Mouse (Mus musculus) bone marrow, adult 2 months (tissue): ENCODE measurements around the gene Faf1. TPM values are rescaled to one million over a fixed set of nuclear protein-coding genes. Genes with fewer than 3 reads are reported as not detected.

Source experiments
- H3K27ac ChIP-seq: fragments of 200-500 bp; 2 replicates; pipeline ENCODE4 v1.5.1; 2012; ENCODE audit warnings: low read depth, mild to moderate bottlenecking, control low read depth, inconsistent platforms, low read length; ENCODE audit not compliant: control insufficient read depth, poor library complexity, insufficient read depth
- H3K4me1 ChIP-seq: fragments of 200-500 bp; 2 replicates; pipeline ENCODE4 v1.6.1; 2011; ENCODE audit warnings: low read length; ENCODE audit not compliant: control insufficient read depth, insufficient read depth
- H3K4me3 ChIP-seq: fragments of 200-500 bp; replicated peaks from 2 replicates; pipeline ENCODE3; 2011; ENCODE audit warnings: mild to moderate bottlenecking, low read depth, low read length, control low read depth; ENCODE audit not compliant: control insufficient read depth
- CTCF ChIP-seq: fragments of 200-500 bp; IDR thresholded peaks from 2 replicates; pipeline ENCODE4 v1.5.1; 2011; ENCODE audit warnings: low read length, control low read depth; ENCODE audit not compliant: control insufficient read depth, insufficient read depth
- POLR2A ChIP-seq: fragments of 200-500 bp; IDR thresholded peaks from 2 replicates; pipeline ENCODE4 v1.6.1; 2011; ENCODE audit warnings: low read depth, mild to moderate bottlenecking, control low read depth, low read length, borderline replicate concordance; ENCODE audit not compliant: control insufficient read depth
- WGBS: fragments of 180-500 bp; shearing (Covaris S2); methylation state at CpG from one replicate; pipeline ENCODE4 v1.1.7; 2018; 5-methylcytosine and 5-hydroxymethylcytosine counted together
- polyA plus RNA-seq: library from polyadenylated mRNA; stranded (reverse); fragments of >200 nt; gene quantifications from 2 replicates; pipeline ENCODE4 v1.2.4, GENCODE M21; 2011; ENCODE audit warnings: low replicate concordance; ENCODE audit not compliant: missing spikeins, insufficient read depth, insufficient read length

The Faf1 gene
- polyA plus RNA-seq, 1 experiment, result 22.5 TPM

DNA sequence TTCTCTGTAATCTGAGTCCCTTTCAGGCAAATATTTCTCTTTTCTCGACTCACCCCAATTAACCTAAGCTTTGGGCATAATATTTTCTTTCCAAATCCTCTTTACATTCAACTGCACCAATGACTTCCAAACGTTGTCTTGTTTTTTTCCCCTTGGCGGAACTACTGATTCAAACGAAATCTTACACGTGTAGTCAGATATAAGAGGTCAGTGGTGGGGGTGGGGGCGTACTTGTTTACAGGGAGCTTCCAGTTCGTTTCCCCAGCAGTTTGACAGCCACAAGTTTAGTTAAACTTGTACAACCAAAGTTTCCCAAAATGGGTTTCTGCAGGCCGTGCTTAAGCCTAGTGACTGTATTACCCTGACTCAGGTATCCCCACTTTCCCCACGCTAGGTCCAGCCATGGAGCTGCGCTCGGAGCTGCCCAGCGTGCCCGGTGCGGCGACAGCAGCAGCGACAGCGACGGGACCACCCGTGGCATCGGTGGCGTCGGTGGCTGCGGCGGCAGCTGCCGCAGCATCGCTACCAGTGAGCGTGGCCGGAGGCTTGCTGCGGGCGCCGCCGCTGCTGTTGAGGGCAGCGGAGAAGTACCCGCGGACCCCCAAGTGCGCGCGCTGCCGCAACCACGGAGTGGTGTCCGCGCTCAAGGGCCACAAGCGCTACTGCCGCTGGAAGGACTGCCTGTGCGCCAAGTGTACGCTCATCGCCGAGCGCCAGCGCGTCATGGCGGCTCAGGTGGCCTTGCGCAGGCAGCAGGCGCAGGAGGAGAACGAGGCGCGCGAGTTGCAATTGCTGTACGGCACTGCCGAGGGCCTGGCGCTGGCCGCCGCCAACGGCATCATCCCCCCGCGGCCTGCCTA lies 303.3 kb downstream of the Faf1 start:
- no peaks in the 10 kb centered on the region for H3K4me1 ChIP-seq
- no peak overlapping the region for H3K27ac ChIP-seq
- no peak overlapping the region for H3K4me3 ChIP-seq
- WGBS, result 4% methylated on average over 66 of the region's 66 CpGs
- TF ChIP-seq CTCF (no peak), POLR2A (no peak)

DNA sequence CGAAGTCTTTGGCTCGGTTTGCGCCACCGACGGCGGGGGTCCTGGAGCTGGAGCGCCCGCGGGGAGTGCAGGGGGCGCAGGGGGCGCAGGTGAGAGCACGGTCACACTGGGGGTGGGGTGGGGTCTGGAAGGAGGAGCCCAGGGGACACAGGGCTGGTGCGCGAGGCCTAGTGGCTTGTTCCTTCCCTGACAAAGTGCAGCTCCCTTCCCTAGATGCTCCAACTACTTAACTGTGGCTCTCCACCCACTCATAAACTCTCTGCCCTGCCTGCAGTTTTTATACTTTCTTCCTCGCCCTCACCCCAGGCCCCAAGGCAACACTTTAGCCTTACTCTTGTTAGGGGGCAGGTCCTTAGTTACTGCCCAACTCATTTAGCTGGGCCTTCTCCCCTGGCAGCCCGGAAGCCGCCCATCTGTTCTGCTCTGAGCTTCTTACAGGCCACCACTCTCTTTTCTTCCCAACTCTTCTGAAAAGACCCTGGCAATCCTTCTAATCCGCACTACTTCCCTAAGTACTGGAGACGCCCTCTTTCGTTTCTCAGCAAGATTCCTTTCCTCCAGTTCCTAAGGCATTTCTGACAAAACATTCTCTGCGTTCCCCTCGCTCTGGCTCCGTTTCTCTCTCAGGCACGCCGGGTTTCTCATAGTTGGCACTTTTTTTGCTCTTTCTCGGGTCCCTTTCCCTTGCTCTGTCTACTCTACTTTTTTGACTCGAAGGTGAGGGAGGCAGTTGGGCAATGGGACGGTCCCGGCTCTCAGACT lies 304.1 kb downstream of the Faf1 start:
- WGBS, result 10% methylated on average over 29 of the region's 29 CpGs
- no peaks in the 10 kb centered on the region for H3K4me1 ChIP-seq
- no peak overlapping the region for H3K27ac ChIP-seq
- TF ChIP-seq CTCF (no peak), POLR2A (no peak)
- H3K4me3 ChIP-seq, result no peak overlapping the region

DNA sequence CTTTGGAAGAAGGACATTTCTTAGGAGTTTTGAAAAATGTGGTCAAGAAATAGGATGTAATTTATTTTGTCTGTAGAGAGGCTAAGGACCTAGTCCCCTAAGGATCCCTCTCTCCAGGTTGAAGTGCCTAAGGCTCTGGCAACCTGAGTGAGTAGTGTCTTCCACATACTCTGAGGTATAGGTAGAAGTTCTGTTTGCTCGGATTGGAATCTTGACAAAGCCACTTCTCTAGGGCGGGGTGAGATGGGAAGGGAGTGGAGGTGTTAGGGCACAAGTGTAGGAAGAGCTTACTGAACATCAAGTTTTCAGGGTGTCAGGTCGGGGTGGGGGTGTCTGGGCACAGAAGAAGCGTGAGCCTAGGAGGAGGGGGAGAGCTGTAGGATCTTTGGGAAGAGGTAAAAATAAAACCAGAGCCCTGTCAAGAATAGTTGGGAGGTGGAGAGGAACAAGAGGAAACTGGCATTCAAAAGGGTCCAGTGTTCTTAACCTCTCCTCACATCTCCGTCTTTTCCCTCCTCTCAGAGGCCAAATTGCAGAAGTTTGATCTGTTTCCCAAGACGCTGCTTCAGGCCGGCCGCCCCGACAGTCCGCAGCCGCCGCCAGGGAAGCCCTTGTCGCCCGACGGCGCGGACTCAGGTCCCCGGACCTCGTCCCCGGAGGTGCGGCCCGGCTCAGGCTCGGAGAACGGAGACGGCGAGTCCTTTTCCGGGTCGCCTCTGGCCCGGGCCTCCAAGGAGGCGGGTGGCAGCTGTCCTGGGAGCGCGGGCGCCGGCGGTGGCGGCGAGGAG lies 304.9 kb downstream of the Faf1 start:
- H3K4me1 ChIP-seq, result no peaks in the 10 kb centered on the region
- TF ChIP-seq POLR2A (no peak), CTCF (no peak)
- no peak overlapping the region; the same call in 1 of the 2 replicates for H3K27ac ChIP-seq
- 4% methylated on average over 37 of the region's 37 CpGs for WGBS
- H3K4me3 ChIP-seq, result no peak overlapping the region

DNA sequence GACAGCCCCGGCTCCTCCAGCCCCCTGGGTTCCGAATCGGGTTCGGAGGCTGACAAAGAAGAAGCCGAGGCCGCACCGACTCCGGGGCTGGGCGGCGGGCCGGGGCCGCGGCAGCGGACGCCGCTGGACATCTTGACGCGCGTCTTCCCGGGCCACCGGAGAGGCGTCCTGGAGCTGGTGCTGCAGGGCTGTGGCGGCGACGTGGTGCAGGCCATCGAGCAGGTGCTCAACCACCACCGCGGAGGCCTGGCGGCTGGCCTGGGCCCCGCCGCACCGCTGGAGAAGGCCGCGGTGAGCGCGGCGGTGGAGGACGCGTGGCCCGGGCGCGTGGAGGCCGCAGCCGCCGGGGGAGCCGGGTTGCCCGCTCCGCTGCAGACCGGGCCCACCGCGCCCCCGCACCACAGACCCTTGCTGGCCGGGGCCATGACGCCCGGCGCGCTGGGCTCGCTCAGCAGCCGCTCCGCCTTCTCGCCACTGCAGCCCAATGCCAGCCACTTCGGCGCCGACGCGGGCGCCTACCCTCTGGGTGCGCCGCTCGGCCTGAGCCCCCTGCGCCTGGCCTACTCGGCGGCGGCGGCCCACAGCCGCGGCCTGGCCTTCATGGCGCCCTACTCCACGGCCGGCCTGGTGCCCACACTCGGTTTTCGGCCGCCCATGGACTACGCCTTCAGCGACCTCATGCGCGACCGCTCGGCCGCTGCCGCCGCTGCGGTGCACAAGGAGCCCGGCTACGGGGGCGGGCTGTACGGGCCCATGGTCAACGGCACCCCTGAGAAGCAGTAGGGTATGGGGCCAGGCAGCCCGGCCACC lies 305.7 kb downstream of the Faf1 start:
- whole genome bisulfite sequencing, result 3% methylated on average over 95 of the region's 99 CpGs
- Histone ChIP-seq H3K27ac (no peak overlapping the region; the same call in 1 of the 2 replicates), H3K4me3 (no peak overlapping the region), H3K4me1 (no peaks in the 10 kb centered on the region)
- no peak for TF ChIP-seq CTCF
- TF ChIP-seq POLR2A, result no peak

DNA sequence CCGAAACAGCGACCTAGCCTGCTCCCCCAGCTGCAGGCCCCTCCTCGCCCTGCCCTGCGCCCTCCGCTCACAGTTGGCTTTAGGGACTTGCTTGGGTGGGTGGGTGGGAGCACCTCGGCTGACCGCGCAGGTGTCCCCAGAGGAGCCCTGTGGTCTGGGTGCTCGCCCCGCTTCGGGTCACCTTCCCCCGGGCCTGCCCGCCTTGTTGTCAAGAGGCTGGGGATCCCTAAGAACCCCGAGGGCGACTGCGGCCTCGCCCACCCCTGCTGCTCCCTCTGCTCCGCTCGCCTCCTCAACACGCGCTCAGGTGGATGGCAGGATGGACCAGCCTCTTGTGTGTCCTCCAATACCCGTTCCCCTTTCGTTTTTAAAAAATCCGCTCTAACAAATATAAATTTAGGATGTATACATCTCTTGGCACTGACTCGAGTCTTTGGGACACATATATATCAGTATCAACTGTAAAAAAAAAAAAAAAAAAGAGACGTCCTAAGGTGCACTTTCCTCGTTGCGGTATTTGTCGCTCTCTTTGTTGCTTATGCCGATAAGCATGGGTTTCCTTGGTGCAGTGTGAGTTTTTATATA lies 306.4 kb downstream of the Faf1 start:
- 5% methylated on average over 30 of the region's 30 CpGs for WGBS
- TF ChIP-seq CTCF (no peak), POLR2A (no peak)
- H3K4me3 ChIP-seq, result no peak overlapping the region
- H3K4me1 ChIP-seq, result no peaks in the 10 kb centered on the region
- H3K27ac ChIP-seq, result no peak overlapping the region

DNA sequence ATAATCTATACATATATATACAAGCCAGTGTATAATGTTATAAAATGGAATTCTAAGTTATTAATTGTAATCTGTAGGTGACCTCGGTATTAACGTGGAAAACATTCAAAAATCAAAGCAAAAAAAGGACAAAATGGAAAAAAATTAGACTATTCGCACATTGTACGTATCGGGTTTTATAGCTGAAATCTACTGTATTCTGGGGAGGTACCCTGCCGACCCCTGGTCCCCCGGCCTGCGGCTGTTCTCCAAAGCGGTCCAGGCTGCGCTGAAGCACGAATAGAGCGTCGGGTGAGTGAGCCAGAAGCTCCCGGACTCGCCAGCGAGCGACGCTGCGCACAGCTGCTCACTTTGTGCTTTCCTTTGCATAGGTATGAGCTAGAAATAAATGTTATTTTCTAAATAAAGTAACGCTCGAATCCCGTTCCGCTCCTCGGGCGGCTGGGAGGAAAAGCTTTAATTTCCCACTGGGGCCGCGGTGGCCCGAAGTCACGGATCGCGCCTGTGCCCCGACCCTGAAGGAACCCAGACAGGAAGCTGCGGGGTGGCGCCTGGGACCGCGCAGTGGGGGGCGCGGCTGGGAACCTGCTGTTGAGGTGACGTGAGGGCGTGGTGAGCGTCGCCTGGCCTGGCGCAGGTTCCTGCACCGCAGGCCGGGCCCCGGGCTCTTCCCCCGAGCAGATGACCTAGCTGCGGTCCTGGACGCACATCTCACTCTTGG lies 307.1 kb downstream of the Faf1 start:
- WGBS, result 1% methylated on average over 49 of the region's 49 CpGs
- Histone ChIP-seq H3K4me1 (no peaks in the 10 kb centered on the region), H3K27ac (no peak overlapping the region), H3K4me3 (no peak overlapping the region)
- TF ChIP-seq CTCF, result no peak
- TF ChIP-seq POLR2A, result no peak

DNA sequence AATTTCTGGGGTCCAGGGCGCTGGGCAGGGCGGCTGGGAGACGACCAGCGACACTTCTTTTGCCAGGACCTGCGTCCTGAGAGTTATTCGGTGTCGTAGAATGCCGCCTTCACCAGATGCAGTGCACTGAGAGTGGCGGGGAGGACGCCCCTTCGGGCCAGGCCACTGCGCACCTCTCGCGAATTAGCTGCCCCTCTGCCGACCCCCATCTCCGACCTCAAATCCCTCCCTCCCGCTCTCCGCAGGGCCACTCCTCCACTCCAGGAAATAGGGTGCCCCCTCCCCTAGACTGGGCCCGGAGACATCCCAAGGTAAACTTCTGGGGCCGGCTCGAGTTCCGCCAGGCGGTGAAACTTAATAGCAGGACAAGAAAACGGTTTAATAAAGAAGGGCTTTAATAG lies 307.6 kb downstream of the Faf1 start:
- Histone ChIP-seq H3K27ac (no peak overlapping the region), H3K4me1 (no peaks in the 10 kb centered on the region), H3K4me3 (no peak overlapping the region)
- TF ChIP-seq CTCF, result no peak
- no peak for TF ChIP-seq POLR2A
- WGBS, result 5% methylated on average over 24 of the region's 24 CpGs
